19 mouse cellular contexts compared by ENCODE assay signal in the genomic region with DNA sequence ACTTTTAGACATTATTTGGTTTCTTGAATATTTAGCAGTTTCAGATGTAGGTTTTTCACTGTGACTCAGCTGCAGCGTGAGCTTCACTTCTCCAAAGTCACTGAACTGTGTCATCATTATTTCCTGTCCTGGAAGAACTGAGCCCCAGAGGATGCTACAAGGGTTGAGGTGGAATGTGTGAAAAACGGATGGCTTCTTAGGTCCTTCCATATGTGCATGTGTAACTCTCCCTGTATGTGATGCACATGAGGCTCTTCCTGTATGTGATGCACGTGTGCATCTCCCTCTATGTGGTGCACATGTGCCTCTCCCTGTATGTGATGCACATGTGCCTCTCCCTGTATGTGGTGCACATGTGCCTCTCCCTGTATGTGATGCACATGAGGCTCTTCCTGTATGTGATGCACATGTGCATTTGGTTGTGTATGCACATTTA. TPM values are rescaled to one million over a fixed set of nuclear protein-coding genes. Genes with fewer than 3 reads are reported as not detected.
DNase-seq lines count a peak whose midpoint lies in the region; ATAC-seq and TF ChIP-seq lines count a peak whose summit lies in the region.
"Had no signal": no experiment of that assay in that cellular context is flagged by ENCODE, and none has a peak within 500 bp of the region (broad histone marks: within the 10 kb centered on the region; RNA-seq: fewer than 3 reads in every experiment).

No protein-coding gene starts in this region.

- no peaks in the 10 kb centered on the region for H3K79me2 ChIP-seq in liver, adult 2 months (ENCODE audit: control insufficient read depth, insufficient read depth, low read length)

- ATAC-seq in liver, embryonic 11.5 days (replicated peaks; ENCODE audit: low FRiP score), result no peak
- peak; percentile 90 for ATAC-seq in common myeloid progenitor, adult 5-6 weeks (replicated peaks; ENCODE audit: low read depth, poor library complexity, severe bottlenecking)
- ATAC-seq in cerebellum, adult (ENCODE audit: insufficient number of reproducible peaks, low FRiP score, low TSS enrichment), result no peak
- ATAC-seq: forebrain, embryonic 13.5 days had no signal

- peak; percentile 29 for DNase-seq in liver, adult 2 months (ENCODE audit: extremely low read depth, low read depth, low spot score)
- no peak for DNase-seq in liver, embryonic 11.5 days (ENCODE audit: low spot score)
- peak; percentile 36 for DNase-seq in CD4-positive, CD25-positive, alpha-beta regulatory T cell, adult 2 months (ENCODE audit: low read depth, low spot score)
- peak; percentile 29 to 37 for DNase-seq in monocyte, adult 2 months (ENCODE audit: low read depth in 1 of 2, low spot score in 2 of 2)
- no peak for DNase-seq in gastrocnemius, adult 8-10 months (ENCODE audit: low spot score in 2 of 2)
- no peak for DNase-seq in ovary, postnatal 10 days (ENCODE audit: low spot score)
- DNase-seq: cerebellum, adult 8-10 months; gastrocnemius, postnatal 10 days; layer of hippocampus, adult 9-11 months had no signal

- no peaks in the 10 kb centered on the region for H3K36me3 ChIP-seq in liver, adult 2 months (ENCODE audit: control insufficient read depth, insufficient read depth, low read length)
- H3K36me3 ChIP-seq in liver, embryonic 11.5 days (ENCODE audit: control insufficient read depth, insufficient read depth, low read length), result no peaks in the 10 kb centered on the region
- H3K36me3 ChIP-seq: heart, embryonic 13.5 days; hindbrain, embryonic 10.5 days; limb, embryonic 15.5 days; lung, embryonic 15.5 days; midbrain, embryonic 10.5 days had no signal

- no peak overlapping the region for H3K4me3 ChIP-seq in liver, adult 2 months (ENCODE audit: insufficient read depth, low read depth, low read length)
- no peak overlapping the region for H3K4me3 ChIP-seq in liver, embryonic 11.5 days (ENCODE audit: low read depth, low read length)
- H3K4me3 ChIP-seq: forebrain, embryonic 13.5 days; heart, embryonic 13.5 days; hindbrain, embryonic 10.5 days; limb, embryonic 15.5 days; lung, embryonic 15.5 days; midbrain, embryonic 10.5 days had no signal

- H3K4me1 ChIP-seq in liver, adult 2 months (ENCODE audit: control insufficient read depth, insufficient read depth, low read length), result peaks cover 2% of the 10 kb centered on the region; the same call in 1 of the 2 replicates
- no peaks in the 10 kb centered on the region for H3K4me1 ChIP-seq in liver, embryonic 11.5 days (replicated peaks; ENCODE audit: control insufficient read depth, insufficient read depth, low read length)
- H3K4me1 ChIP-seq: forebrain, embryonic 13.5 days; heart, embryonic 13.5 days; hindbrain, embryonic 10.5 days; limb, embryonic 15.5 days; lung, embryonic 15.5 days; midbrain, embryonic 10.5 days had no signal

- H3K9me3 ChIP-seq in liver, embryonic 11.5 days (ENCODE audit: control insufficient read depth, low read length), result no peaks in the 10 kb centered on the region
- H3K9me3 ChIP-seq: forebrain, embryonic 13.5 days; heart, embryonic 13.5 days; hindbrain, embryonic 10.5 days; limb, embryonic 15.5 days; lung, embryonic 15.5 days; midbrain, embryonic 10.5 days had no signal

- 51% methylated on average over 3 of the region's 3 CpGs for WGBS in liver, adult 2 months
- WGBS in liver, embryonic 11.5 days, result 65% methylated on average over 3 of the region's 3 CpGs

- no peak for TF ChIP-seq POLR2A in liver, adult 2 months (IDR thresholded peaks at IDR 0.05; ENCODE audit: extremely low read depth, insufficient read depth, low read length)

- H3K4me2 ChIP-seq in liver, embryonic 11.5 days, result no peak overlapping the region
- H3K4me2 ChIP-seq: forebrain, embryonic 13.5 days; heart, embryonic 13.5 days; limb, embryonic 15.5 days; lung, embryonic 15.5 days had no signal

- H3K27ac ChIP-seq in liver, adult 2 months (replicated peaks; ENCODE audit: insufficient read depth, low read depth, low read length), result no peak overlapping the region
- H3K27ac ChIP-seq in liver, embryonic 11.5 days (ENCODE audit: low read depth, low read length), result no peak overlapping the region
- H3K27ac ChIP-seq: forebrain, embryonic 13.5 days; heart, embryonic 13.5 days; hindbrain, embryonic 10.5 days; kidney, postnatal 0 days; limb, embryonic 15.5 days; lung, embryonic 15.5 days; midbrain, embryonic 10.5 days had no signal

- no peaks in the 10 kb centered on the region for H3K27me3 ChIP-seq in liver, adult 2 months (ENCODE audit: control insufficient read depth, insufficient read depth, low read length)
- H3K27me3 ChIP-seq in liver, embryonic 11.5 days (replicated peaks; ENCODE audit: control insufficient read depth, insufficient read depth, low read length), result no peaks in the 10 kb centered on the region
- H3K27me3 ChIP-seq: forebrain, embryonic 13.5 days; heart, embryonic 13.5 days; limb, embryonic 15.5 days; lung, embryonic 15.5 days had no signal

- no peak overlapping the region for H3K9ac ChIP-seq in liver, adult 2 months (ENCODE audit: low read depth, low read length)
- no peak overlapping the region for H3K9ac ChIP-seq in liver, embryonic 11.5 days (ENCODE audit: low read depth, low read length)
- H3K9ac ChIP-seq: forebrain, embryonic 13.5 days; heart, embryonic 13.5 days; limb, embryonic 15.5 days; lung, embryonic 15.5 days had no signal

- no peak for TF ChIP-seq CTCF in liver, adult 2 months (IDR thresholded peaks at IDR 0.05; ENCODE audit: low read depth, low read length)

RNA-seq across cellular contexts. Expression of gene Ptpn22, which starts 13.1 kb away (rescaled TPM):
- total RNA-seq in liver, adult 2 months (2014; rRNA removed), result 0.83 and 1.6 TPM in 2 replicates
- polyA plus RNA-seq in liver, adult 2 months (2012; rRNA removed), result 0.78 and 0.87 TPM in 2 replicates
- 0.96 and 1.7 TPM in 2 replicates for polyA plus RNA-seq in liver, embryonic 11.5 days (2014; fragmentation: Nextera tagmentation; extraction: Ambion mirVana)
- 27.9 and 35.2 TPM in 2 replicates for total RNA-seq in common myeloid progenitor, adult 5-6 weeks (2017)
- under 1 TPM in 3 of 4 experiments, not detected in 1; 0.27 to 0.83 (median 0.39) TPM for total RNA-seq in gastrocnemius, adult 8-10 months (2022)

RNA-seq across cellular contexts. Expression of gene Bcl2l15, which starts 40.3 kb away (rescaled TPM):
- total RNA-seq in liver, adult 2 months (2014; rRNA removed), result 0.60 TPM in 1 of 2 replicates, not detected in the other
- polyA plus RNA-seq in liver, adult 2 months (2012; rRNA removed), result not detected in 2 replicates
- 0.63 and 1.2 TPM in 2 replicates for polyA plus RNA-seq in liver, embryonic 11.5 days (2014; fragmentation: Nextera tagmentation; extraction: Ambion mirVana)
- total RNA-seq in common myeloid progenitor, adult 5-6 weeks (2017), result 0.39 and 4.5 TPM in 2 replicates
- not detected for total RNA-seq in gastrocnemius, adult 8-10 months (2022)
- polyA plus RNA-seq: heart, embryonic 13.5 days; hindbrain, embryonic 10.5 days; midbrain, embryonic 10.5 days; neural tube, embryonic 11.5 days had no signal

RNA-seq across cellular contexts. Expression of gene Rsbn1, which starts 41.2 kb away (rescaled TPM):
- total RNA-seq in liver, adult 2 months (2014; rRNA removed), result 5.8 and 7.1 TPM in 2 replicates
- polyA plus RNA-seq in liver, adult 2 months (2012; rRNA removed), result 0.68 and 1.1 TPM in 2 replicates
- 11.0 and 11.6 TPM in 2 replicates for polyA plus RNA-seq in liver, embryonic 11.5 days (2014; fragmentation: Nextera tagmentation; extraction: Ambion mirVana)
- total RNA-seq in common myeloid progenitor, adult 5-6 weeks (2017), result 45.7 and 47.0 TPM in 2 replicates
- 1 to 10 TPM; 5.6 to 7.3 (median 6.5) TPM for total RNA-seq in gastrocnemius, adult 8-10 months (2022)

Comparison
In these comparisons a context has a peak if more than half of its experiments do, and no peak if none do; other contexts are left out.
1. DNase-seq: peak in liver, adult 2 months (single experiment), CD4-positive, CD25-positive, alpha-beta regulatory T cell, adult 2 months (single experiment) and monocyte, adult 2 months (2 of 2); none in liver, embryonic 11.5 days (single experiment), gastrocnemius, adult 8-10 months (0 of 2) and ovary, postnatal 10 days (single experiment).
2. RNA of gene Ptpn22, which starts 13.1 kb away (total RNA-seq): 27.9 to 35.2 TPM in common myeloid progenitor, adult 5-6 weeks; 0.83 to 1.6 TPM in liver, adult 2 months and 0.27 to 0.83 TPM in gastrocnemius, adult 8-10 months; every median in the first group is over 10 times any median in the second.